Mouse (Mus musculus) urinary bladder, adult 18-20 months (tissue): ENCODE measurements around the gene Olfr457.
"Not testable (repeated sequence)": the region's sequence is repeated elsewhere in the genome, so short reads cannot be mapped to it uniquely, and the experiment has no call there.

Experiments used
- DNase-seq, 2 experiments: peaks; one replicate each; pipeline ENCODE4 v3.0.0; 2022; ENCODE audit warnings: low spot score in 2 of 2, mixed read lengths in 2 of 2

Olfr457 gene

GRCm38 (mm10) chr6:42476235-42476634, at the start of gene Olfr457:
Gene Olfr457 (minus strand): TSS chr6:42476335.
- no peak for DNase-seq

DNA sequence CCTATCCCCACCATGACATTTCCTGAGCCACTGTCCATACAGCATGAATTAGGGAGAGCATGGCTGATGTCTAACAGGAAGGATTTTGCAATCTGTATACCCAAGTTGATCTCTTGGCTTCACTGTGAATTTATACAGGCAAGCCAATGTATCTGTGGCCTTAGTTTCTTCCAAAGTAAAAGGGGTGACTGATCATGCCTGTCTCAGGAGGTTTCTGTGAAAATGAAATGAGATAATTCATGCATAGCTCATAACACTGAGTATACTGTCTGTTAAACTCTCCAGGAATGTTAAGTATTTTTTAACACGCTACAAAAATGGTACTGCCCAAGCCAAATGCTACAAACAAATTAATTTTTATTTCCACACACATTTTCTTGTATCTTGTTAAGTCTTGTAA, 37.3 kb upstream of the Olfr457 start:
- DNase-seq, result no peak

DNA sequence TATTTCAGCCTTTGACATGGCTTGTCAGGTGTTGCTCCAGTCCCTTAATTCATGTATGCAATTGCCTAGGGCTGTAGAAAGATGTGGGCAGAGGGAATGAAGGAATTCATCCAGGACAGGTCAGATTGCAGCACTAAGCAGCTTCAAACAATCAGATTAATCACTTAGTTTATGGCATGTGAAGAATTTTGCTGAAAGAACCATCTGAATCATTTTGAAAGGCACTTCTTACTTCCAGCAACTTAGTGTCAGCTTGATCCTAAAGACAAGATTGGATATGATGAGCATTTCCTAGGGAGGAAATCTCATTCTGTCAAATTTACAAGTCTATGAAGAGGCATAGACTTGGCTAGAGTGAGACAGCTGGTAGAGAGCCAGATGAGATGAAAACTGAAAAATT, 33.2 kb upstream of the Olfr457 start:
- no peak for DNase-seq

DNA sequence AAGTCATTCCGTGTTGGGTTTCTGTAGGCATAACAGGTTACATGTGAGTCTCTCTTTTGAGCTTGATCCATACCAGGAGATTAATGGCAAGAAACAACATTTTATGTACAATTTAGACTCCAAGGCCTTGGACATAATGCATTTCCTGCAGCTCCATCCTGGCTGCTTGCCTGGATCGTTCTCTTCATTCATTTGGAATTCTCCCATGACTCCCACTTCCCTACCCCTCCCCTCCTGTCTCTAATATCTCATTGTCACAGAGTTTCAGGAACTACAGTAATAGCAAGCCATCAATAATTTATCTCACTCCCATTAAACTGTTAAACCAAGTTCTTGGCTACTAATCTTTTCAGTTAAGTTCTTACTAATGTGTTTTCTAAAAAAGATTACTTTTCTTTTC, 27.3 kb upstream of the Olfr457 start:
- no peak for DNase-seq

GRCm38 (mm10) chr6:42489731-42490130, 13.6 kb upstream of the Olfr457 start:
- DNase-seq, result no peak

DNA sequence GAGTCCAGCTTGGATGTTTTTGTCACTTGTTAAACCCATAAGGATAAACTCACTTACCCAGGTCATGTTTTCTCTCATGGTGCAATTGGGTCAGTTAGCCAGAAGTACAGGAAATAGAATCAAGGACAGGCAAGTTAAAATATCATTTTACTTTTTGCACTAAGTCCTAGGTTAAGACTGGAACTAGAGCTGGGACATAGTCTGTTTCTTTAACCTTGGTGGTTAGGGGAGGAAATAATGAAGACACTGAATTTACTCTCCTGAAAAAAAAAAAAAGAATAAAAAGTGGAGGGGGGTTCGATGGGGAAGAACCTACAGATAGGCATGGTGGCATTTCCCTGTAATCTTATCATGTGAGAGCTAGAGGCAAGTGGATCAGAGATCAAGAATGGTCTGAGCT, 11.0 kb upstream of the Olfr457 start, which contains the start of gene Olfr456:
TSS of gene Olfr456 (minus strand) at position 101 of the 400 bp plus-strand sequence.
- no peak for DNase-seq

DNA sequence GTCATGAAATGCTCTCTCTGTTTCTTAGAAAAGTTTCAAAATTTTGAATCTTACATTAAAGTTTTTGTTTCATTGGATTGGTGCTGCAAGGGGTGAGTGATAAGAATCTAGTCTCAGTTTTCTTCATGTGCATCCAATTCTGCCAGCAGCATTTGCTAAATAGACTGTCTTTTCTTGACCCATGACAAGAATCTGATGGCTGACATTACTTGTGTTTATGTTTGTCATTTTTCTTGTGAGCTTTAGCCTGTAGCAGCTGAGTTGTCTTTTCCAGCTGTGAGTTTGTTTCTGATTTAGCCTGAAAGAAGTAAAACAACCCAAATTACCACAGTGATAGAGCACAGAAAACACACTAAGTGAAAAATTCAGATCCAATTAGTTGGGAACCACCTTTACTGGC, 8.5 kb upstream of the Olfr457 start:
- DNase-seq, result no peak

- not testable (repeated sequence) for DNase-seq
Observed at GRCm38 (mm10) chr6:42471298-42471697, 4.8 kb downstream of the Olfr457 start.

- no peak for DNase-seq
Observed at GRCm38 (mm10) chr6:42470542-42470941, 5.6 kb downstream of the Olfr457 start.

- no peak for DNase-seq
Observed at GRCm38 (mm10) chr6:42465096-42465495, 11.0 kb downstream of the Olfr457 start, which contains the start of gene Olfr458. Gene Olfr458 (minus strand): TSS chr6:42465196.

GRCm38 (mm10) chr6:42447381-42447780, 28.8 kb downstream of the Olfr457 start:
- no peak for DNase-seq

DNA sequence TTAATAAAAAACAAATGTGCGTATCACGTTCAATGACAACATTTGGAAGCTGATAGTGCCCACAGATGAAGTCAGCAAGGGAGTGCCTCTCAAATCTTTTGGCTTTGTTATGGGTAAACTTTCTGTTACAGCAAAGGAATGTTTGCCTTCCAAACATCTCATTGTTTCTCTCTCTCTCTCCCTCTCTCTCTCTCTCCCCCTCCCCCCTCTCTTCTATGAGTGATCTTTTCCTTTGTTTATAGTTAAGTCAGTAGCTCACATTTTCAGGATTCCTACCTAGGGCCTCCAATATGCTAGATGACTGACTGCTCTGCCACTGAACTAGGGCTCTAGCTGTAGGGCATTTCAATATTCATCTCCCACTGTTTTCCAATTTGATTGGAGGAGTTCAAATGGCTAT, 31.6 kb downstream of the Olfr457 start:
- DNase-seq, result no peak

- DNase-seq, result no peak
Observed at GRCm38 (mm10) chr6:42441395-42441794, 34.7 kb downstream of the Olfr457 start.

DNA sequence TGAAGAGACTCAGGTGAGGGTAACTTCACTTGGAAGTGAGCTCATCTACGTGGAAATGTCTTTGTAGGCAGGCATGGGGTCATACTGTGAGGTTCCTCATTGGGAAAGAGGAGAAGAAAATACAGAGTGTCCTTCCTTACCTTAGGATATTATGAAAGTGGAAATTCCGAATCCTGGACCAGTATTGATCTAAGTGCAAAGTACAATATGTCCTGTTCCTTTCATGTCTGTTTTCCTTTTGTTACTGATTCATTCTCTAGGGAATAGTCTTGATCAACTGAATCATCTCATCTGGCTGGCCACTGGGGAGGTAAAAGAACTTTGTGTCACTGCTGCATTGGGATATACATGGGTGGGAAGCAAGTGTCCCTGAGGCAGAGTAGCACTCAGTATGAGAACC, 40.6 kb downstream of the Olfr457 start:
- no peak for DNase-seq

- no peak for DNase-seq
Observed at GRCm38 (mm10) chr6:42434446-42434845, 41.7 kb downstream of the Olfr457 start, which contains the start of gene Tas2r126. Gene Tas2r126 (plus strand): TSS chr6:42434535.

GRCm38 (mm10) chr6:42433554-42433953, 42.6 kb downstream of the Olfr457 start:
- no peak for DNase-seq

GRCm38 (mm10) chr6:42426337-42426736, 49.8 kb downstream of the Olfr457 start:
- DNase-seq, result no peak

DNA sequence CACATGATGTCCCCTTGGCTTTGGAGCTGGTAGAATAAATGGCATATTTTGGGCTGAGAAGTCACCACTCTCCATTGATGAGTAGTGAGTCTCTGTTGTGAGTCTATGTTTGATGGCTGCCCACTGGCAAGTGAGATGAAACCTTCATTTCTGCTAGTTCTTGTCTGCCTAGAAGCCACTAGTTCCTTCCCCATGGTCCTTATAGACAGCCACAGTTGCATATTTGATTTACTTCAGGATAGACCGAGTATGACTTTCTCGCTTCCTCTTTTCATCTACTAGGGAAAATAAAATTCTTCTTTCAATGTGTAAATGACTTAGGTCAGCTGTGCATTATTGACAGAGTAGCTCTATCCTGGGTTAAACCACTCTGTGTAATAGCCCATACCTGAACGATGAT, 51.7 kb downstream of the Olfr457 start:
- DNase-seq, result no peak

- no peak for DNase-seq
Observed at GRCm38 (mm10) chr6:42421439-42421838, 54.7 kb downstream of the Olfr457 start.

- DNase-seq, result no peak
Observed at GRCm38 (mm10) chr6:42419443-42419842, 56.7 kb downstream of the Olfr457 start.
